Mouse (Mus musculus): ENCODE results near the gene Cyp2d10. TPM values are rescaled to one million over a fixed set of nuclear protein-coding genes. Genes with fewer than 3 reads are reported as not detected.

Cyp2d10 gene
- polyA plus RNA-seq, 1 experiment from 2014 or later, result not detected

Small RNA genes lying within 50 kb of the gene (microRNA-seq; reads per million reads assigned to microRNA genes)
- not detected for gene Gm25990
- gene Gm27331, result not detected
- not detected for gene Gm27622
- gene Mir7684, result not detected

Other genes starting within 250 kb of the Cyp2d10 start
- gene Shisa8, start 194.4 kb downstream of the Cyp2d10 start, polyA plus RNA-seq (2015; fragmentation: Nextera tagmentation; extraction: Ambion mirVana), result 1.1 and 1.5 TPM in 2 replicates
- 0.08 and 0.26 TPM in 2 replicates for gene Tnfrsf13c, start 182.8 kb downstream of the Cyp2d10 start, polyA plus RNA-seq (2015; fragmentation: Nextera tagmentation; extraction: Ambion mirVana)
- gene Cenpm, start 162.4 kb downstream of the Cyp2d10 start, polyA plus RNA-seq (2015; fragmentation: Nextera tagmentation; extraction: Ambion mirVana), result 10.7 and 13.6 TPM in 2 replicates
- 22.6 and 24.0 TPM in 2 replicates for gene 1500009C09Rik, start 154.8 kb downstream of the Cyp2d10 start, polyA plus RNA-seq (2015; fragmentation: Nextera tagmentation; extraction: Ambion mirVana)
- 454 and 479 TPM in 2 replicates for gene Sept3, start 132.3 kb downstream of the Cyp2d10 start, polyA plus RNA-seq (2015; fragmentation: Nextera tagmentation; extraction: Ambion mirVana)
- gene Wbp2nl, start 108.2 kb downstream of the Cyp2d10 start, polyA plus RNA-seq (2015; fragmentation: Nextera tagmentation; extraction: Ambion mirVana), result not detected in 2 replicates
- gene Naga, start 68.3 kb downstream of the Cyp2d10 start, polyA plus RNA-seq (2015; fragmentation: Nextera tagmentation; extraction: Ambion mirVana), result 25.4 and 27.2 TPM in 2 replicates
- gene Pheta2, start 68.3 kb downstream of the Cyp2d10 start, polyA plus RNA-seq (2015; fragmentation: Nextera tagmentation; extraction: Ambion mirVana), result 1.2 and 1.5 TPM in 2 replicates
- gene Smdt1, start 68.2 kb downstream of the Cyp2d10 start, polyA plus RNA-seq (2015; fragmentation: Nextera tagmentation; extraction: Ambion mirVana), result 322 and 335 TPM in 2 replicates
- 309 and 330 TPM in 2 replicates for gene Ndufa6, start 52.9 kb downstream of the Cyp2d10 start, polyA plus RNA-seq (2015; fragmentation: Nextera tagmentation; extraction: Ambion mirVana)
- gene Cyp2d22, start 26.9 kb downstream of the Cyp2d10 start, polyA plus RNA-seq (2015; fragmentation: Nextera tagmentation; extraction: Ambion mirVana), result 1.7 and 2.0 TPM in 2 replicates
- not detected in 2 replicates for gene Cyp2d11, start 13.2 kb downstream of the Cyp2d10 start, polyA plus RNA-seq (2015; fragmentation: Nextera tagmentation; extraction: Ambion mirVana)
- not detected in 2 replicates for gene Cyp2d9, start 26.2 kb upstream of the Cyp2d10 start, polyA plus RNA-seq (2015; fragmentation: Nextera tagmentation; extraction: Ambion mirVana)
- not detected in 2 replicates for gene Cyp2d12, start 147.9 kb upstream of the Cyp2d10 start, polyA plus RNA-seq (2015; fragmentation: Nextera tagmentation; extraction: Ambion mirVana)
- gene Cyp2d34, start 213.8 kb upstream of the Cyp2d10 start, polyA plus RNA-seq (2015; fragmentation: Nextera tagmentation; extraction: Ambion mirVana), result not detected in 2 replicates

Measured in midbrain, embryonic 15.5 days (tissue).